Mouse (Mus musculus): ENCODE data around the gene Abca1. TPM values are rescaled to one million over a fixed set of nuclear protein-coding genes. Genes with fewer than 3 reads are reported as not detected.
A peak's percentile ranks its signal among the peaks of the same experiment; 100 is the strongest.

The Abca1 gene
- total and polyA plus RNA-seq, 2 experiments = 21.0 to 65.4 TPM

DNA sequence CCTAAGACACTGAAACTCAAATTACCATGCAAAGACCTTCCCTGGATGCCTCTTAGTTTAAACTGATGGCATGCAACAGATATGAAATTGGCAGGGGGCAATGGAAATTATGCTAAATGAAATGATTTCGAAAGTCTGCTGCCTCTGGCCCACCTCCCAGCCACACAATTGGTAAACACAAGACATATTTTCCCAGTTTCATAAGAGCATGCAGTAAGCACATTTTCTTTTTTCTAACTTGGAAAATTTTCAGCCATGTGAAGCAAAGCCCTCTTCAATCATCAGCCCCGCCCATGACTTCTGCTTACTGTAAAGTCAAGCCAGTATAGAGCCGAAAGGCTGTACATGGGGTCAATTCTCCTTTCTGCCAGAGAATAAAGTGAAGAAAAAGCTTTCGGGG, 51.5 kb downstream of the Abca1 start:
- Histone ChIP-seq H3K27ac (replicated peaks; ENCODE audit: insufficient read depth, low read depth, low read length) (no peak overlapping the region; the same call in 1 of the 2 replicates), H3K27me3 (ENCODE audit: control insufficient read depth, insufficient read depth, low read length) (no peaks in the 10 kb centered on the region), H3K4me1 (ENCODE audit: control insufficient read depth, insufficient read depth, low read length) (peaks cover 16% of the 10 kb centered on the region), H3K79me2 (ENCODE audit: control insufficient read depth, insufficient read depth, low read length) (peaks cover 29% of the 10 kb centered on the region), H3K4me3 (ENCODE audit: insufficient read depth, low read depth, low read length) (no peak overlapping the region), H3K36me3 (ENCODE audit: control insufficient read depth, insufficient read depth, low read length) (peaks cover 67% of the 10 kb centered on the region), H3K9ac (ENCODE audit: low read depth, low read length) (no peak overlapping the region)
- 33% methylated on average over 4 of the region's 4 CpGs for WGBS
- no peak for TF ChIP-seq CTCF (IDR thresholded peaks at IDR 0.05; ENCODE audit: low read depth, low read length)
- no peak for TF ChIP-seq POLR2A (IDR thresholded peaks at IDR 0.05; ENCODE audit: extremely low read depth, insufficient read depth, low read length)
- DNase-seq (ENCODE audit: extremely low read depth, low read depth, low spot score) = peak; percentile 80

DNA sequence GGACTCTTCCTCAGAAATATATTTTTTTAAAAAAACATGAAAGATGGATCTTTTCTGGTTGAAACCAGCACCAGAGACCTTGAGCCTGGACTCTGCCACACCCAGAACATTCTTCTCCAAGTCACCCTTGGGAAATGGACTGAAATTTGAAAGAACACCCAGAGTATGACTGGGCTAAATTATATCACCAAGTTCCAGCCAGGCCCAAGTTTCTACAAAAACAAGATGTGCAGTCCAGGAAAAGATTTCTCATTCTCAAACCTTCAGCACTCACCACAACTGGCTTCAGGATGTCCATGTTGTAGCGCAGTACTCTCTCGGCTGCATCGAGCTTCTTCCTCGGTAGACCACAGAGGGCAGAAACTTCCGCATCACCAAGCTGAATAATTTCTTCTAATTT, 53.0 kb downstream of the Abca1 start:
- Histone ChIP-seq H3K79me2 (ENCODE audit: control insufficient read depth, insufficient read depth, low read length) (peaks cover 31% of the 10 kb centered on the region; the same call in 1 of the 2 replicates), H3K27ac (replicated peaks; ENCODE audit: insufficient read depth, low read depth, low read length) (no peak overlapping the region), H3K27me3 (ENCODE audit: control insufficient read depth, insufficient read depth, low read length) (no peaks in the 10 kb centered on the region), H3K36me3 (ENCODE audit: control insufficient read depth, insufficient read depth, low read length) (peaks cover 63% of the 10 kb centered on the region), H3K4me1 (ENCODE audit: control insufficient read depth, insufficient read depth, low read length) (peaks cover 17% of the 10 kb centered on the region), H3K4me3 (ENCODE audit: insufficient read depth, low read depth, low read length) (no peak overlapping the region), H3K9ac (ENCODE audit: low read depth, low read length) (no peak overlapping the region)
- TF ChIP-seq CTCF (IDR thresholded peaks at IDR 0.05; ENCODE audit: low read depth, low read length) (no peak), POLR2A (IDR thresholded peaks at IDR 0.05; ENCODE audit: extremely low read depth, insufficient read depth, low read length) (no peak)
- WGBS = 95% methylated on average over 5 of the region's 5 CpGs
- DNase-seq (ENCODE audit: extremely low read depth, low read depth, low spot score) = no peak

DNA sequence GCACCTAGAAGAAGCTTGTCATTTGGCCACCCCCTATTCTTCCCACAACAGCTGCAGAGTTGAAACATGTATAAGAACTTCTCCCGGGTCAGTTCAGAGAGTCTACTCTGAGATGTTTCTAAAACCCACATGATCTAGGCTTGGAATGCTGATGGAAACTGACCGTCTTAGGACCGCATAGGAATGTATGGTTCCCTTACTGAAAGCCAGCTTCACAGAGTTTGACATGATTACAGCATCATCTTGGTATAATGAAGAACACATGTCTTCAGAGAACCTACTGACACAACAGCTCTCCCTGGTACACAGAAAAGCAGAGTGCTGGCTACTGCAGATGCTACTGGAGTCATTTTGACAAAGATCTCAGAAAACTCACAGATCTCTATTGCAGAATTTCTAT, 53.6 kb downstream of the Abca1 start:
- 90% methylated on average over 3 of the region's 3 CpGs for WGBS
- DNase-seq (ENCODE audit: extremely low read depth, low read depth, low spot score) = no peak
- Histone ChIP-seq H3K4me3 (ENCODE audit: insufficient read depth, low read depth, low read length) (no peak overlapping the region), H3K9ac (ENCODE audit: low read depth, low read length) (no peak overlapping the region), H3K79me2 (ENCODE audit: control insufficient read depth, insufficient read depth, low read length) (peaks cover 31% of the 10 kb centered on the region; the same call in 1 of the 2 replicates), H3K27me3 (ENCODE audit: control insufficient read depth, insufficient read depth, low read length) (no peaks in the 10 kb centered on the region), H3K4me1 (ENCODE audit: control insufficient read depth, insufficient read depth, low read length) (peaks cover 19% of the 10 kb centered on the region), H3K27ac (replicated peaks; ENCODE audit: insufficient read depth, low read depth, low read length) (no peak overlapping the region), H3K36me3 (ENCODE audit: control insufficient read depth, insufficient read depth, low read length) (peaks cover 64% of the 10 kb centered on the region)
- TF ChIP-seq POLR2A (IDR thresholded peaks at IDR 0.05; ENCODE audit: extremely low read depth, insufficient read depth, low read length) (no peak), CTCF (IDR thresholded peaks at IDR 0.05; ENCODE audit: low read depth, low read length) (no peak)

DNA sequence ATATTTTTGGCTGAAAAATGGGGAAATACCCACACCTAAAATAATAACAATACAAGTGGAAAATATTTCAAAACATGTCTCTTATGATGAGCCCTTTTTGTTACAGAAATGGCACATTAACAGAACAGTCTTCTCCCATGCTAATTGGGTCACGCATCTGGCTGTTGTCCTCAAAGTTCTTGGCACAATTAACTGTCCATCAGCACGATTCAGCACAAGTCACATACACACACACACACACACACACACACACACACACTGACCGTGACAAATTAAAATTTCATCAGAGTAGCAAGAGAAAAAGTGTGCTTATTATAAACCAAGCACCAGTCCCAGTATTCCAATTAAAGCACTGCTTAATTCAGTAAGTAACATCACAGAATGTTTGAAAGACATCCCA, 55.1 kb downstream of the Abca1 start:
- peaks cover 70% of the 10 kb centered on the region for H3K36me3 ChIP-seq (ENCODE audit: control insufficient read depth, insufficient read depth, low read length)
- H3K9ac ChIP-seq (ENCODE audit: low read depth, low read length) = no peak overlapping the region
- peak; percentile 57 for DNase-seq (ENCODE audit: extremely low read depth, low read depth, low spot score)
- H3K27ac ChIP-seq (replicated peaks; ENCODE audit: insufficient read depth, low read depth, low read length) = no peak overlapping the region
- no peak overlapping the region for H3K4me3 ChIP-seq (ENCODE audit: insufficient read depth, low read depth, low read length)
- WGBS = 25% methylated on average over 3 of the region's 3 CpGs
- no peak for TF ChIP-seq POLR2A (IDR thresholded peaks at IDR 0.05; ENCODE audit: extremely low read depth, insufficient read depth, low read length)
- TF ChIP-seq CTCF (IDR thresholded peaks at IDR 0.05; ENCODE audit: low read depth, low read length) = no peak
- H3K27me3 ChIP-seq (ENCODE audit: control insufficient read depth, insufficient read depth, low read length) = no peaks in the 10 kb centered on the region
- H3K4me1 ChIP-seq (ENCODE audit: control insufficient read depth, insufficient read depth, low read length) = peaks cover 18% of the 10 kb centered on the region
- peaks cover 30% of the 10 kb centered on the region; the same call in 1 of the 2 replicates for H3K79me2 ChIP-seq (ENCODE audit: control insufficient read depth, insufficient read depth, low read length)

DNA sequence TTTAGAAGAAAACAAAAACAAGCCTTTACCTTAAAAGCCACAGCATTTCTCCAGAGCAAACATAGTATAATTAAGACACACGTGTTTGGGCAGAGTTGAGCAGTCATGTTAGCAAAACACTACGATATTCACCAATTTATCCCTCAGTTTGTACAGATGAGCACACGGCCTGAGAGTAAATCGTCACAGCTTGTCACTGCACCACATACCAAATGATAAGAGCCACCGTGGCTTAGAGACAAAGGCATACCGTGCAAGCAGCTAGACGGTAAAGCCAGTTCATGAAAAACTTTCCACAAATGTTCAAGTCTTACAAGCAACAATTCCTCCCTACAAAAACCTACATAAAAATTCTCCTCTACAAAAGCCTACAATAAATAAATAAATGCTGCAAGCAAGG, 57.2 kb downstream of the Abca1 start:
- Histone ChIP-seq H3K27ac (replicated peaks; ENCODE audit: insufficient read depth, low read depth, low read length) (no peak overlapping the region), H3K9ac (ENCODE audit: low read depth, low read length) (no peak overlapping the region), H3K4me3 (ENCODE audit: insufficient read depth, low read depth, low read length) (no peak overlapping the region), H3K36me3 (ENCODE audit: control insufficient read depth, insufficient read depth, low read length) (peaks cover 69% of the 10 kb centered on the region), H3K4me1 (ENCODE audit: control insufficient read depth, insufficient read depth, low read length) (peaks cover 14% of the 10 kb centered on the region), H3K27me3 (ENCODE audit: control insufficient read depth, insufficient read depth, low read length) (no peaks in the 10 kb centered on the region), H3K79me2 (ENCODE audit: control insufficient read depth, insufficient read depth, low read length) (peaks cover 29% of the 10 kb centered on the region; the same call in 1 of the 2 replicates)
- 55% methylated on average over 7 of the region's 7 CpGs for WGBS
- no peak for DNase-seq (ENCODE audit: extremely low read depth, low read depth, low spot score)
- TF ChIP-seq POLR2A (IDR thresholded peaks at IDR 0.05; ENCODE audit: extremely low read depth, insufficient read depth, low read length) = no peak
- no peak for TF ChIP-seq CTCF (IDR thresholded peaks at IDR 0.05; ENCODE audit: low read depth, low read length)

DNA sequence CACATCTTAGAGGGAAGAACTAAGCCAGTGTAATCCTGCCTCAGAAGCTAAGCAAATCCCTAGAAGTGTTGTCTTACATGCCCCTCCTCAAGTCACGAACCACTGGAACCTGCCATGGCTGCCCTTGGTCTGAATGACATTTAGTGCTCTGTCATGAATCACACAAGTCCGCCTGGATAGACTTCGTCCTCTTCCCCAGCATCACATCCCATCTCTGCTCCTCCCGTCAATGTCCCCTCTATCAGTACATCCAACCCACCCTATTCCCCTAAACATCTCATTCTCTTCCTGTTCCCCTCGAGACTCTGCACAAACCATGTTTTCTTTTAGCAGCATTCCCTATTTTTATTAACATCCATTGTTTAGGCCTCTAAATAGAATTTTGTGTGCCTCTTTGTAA, 58.4 kb downstream of the Abca1 start:
- no peaks in the 10 kb centered on the region for H3K27me3 ChIP-seq (ENCODE audit: control insufficient read depth, insufficient read depth, low read length)
- peaks cover 64% of the 10 kb centered on the region for H3K36me3 ChIP-seq (ENCODE audit: control insufficient read depth, insufficient read depth, low read length)
- H3K4me3 ChIP-seq (ENCODE audit: insufficient read depth, low read depth, low read length) = no peak overlapping the region
- no peak overlapping the region for H3K9ac ChIP-seq (ENCODE audit: low read depth, low read length)
- DNase-seq (ENCODE audit: extremely low read depth, low read depth, low spot score) = no peak
- 49% methylated on average over 5 of the region's 5 CpGs for WGBS
- TF ChIP-seq CTCF (IDR thresholded peaks at IDR 0.05; ENCODE audit: low read depth, low read length) (no peak), POLR2A (IDR thresholded peaks at IDR 0.05; ENCODE audit: extremely low read depth, insufficient read depth, low read length) (no peak)
- peaks cover 10% of the 10 kb centered on the region for H3K4me1 ChIP-seq (ENCODE audit: control insufficient read depth, insufficient read depth, low read length)
- H3K79me2 ChIP-seq (ENCODE audit: control insufficient read depth, insufficient read depth, low read length) = peaks cover 23% of the 10 kb centered on the region; the same call in 1 of the 2 replicates
- H3K27ac ChIP-seq (replicated peaks; ENCODE audit: insufficient read depth, low read depth, low read length) = no peak overlapping the region
